Mouse (Mus musculus) MEL (cell line): Measurements from ENCODE around the gene Lzts2. TPM values are rescaled to one million over a fixed set of nuclear protein-coding genes. Genes with fewer than 3 reads are reported as not detected.

Experiments
- DNase-seq: peaks from one replicate; pipeline ENCODE4 v3.0.0; 2011; ENCODE audit warnings: low read depth, low spot score
- H3K27ac ChIP-seq: 2 replicates; pipeline ENCODE4 v1.5.1; 2012; ENCODE audit warnings: low read depth, mild to moderate bottlenecking, control low read depth, low read length, moderate library complexity; ENCODE audit not compliant: control insufficient read depth
- H3K27me3 ChIP-seq, 2 experiments: fragments of 150-350 bp in 1 of 2; sonication (generic) in 1 of 2; 2 replicates each; pipeline ENCODE4 v1.6.1; 2012; ENCODE audit warnings: low read length in 2 of 2, mild to moderate bottlenecking in 2 of 2, improper control_type of control experiment in 1 of 2, moderate library complexity in 1 of 2; ENCODE audit not compliant: insufficient read depth in 2 of 2, control insufficient read depth in 1 of 2
- H3K36me3 ChIP-seq, 2 experiments: 2 replicates each; pipeline ENCODE4 v1.6.1; 2012 to 2014; ENCODE audit warnings: low read length in 2 of 2, improper control_type of control experiment in 1 of 2, inconsistent platforms in 1 of 2, mild to moderate bottlenecking in 1 of 2; ENCODE audit not compliant: insufficient read depth in 2 of 2, control insufficient read depth in 1 of 2
- H3K4me1 ChIP-seq, 2 experiments: fragments of 150-350 bp in 1 of 2; sonication (generic) in 1 of 2; 2 replicates each; pipeline ENCODE4 v1.6.1; 2012; ENCODE audit warnings: low read length in 2 of 2, improper control_type of control experiment in 1 of 2, mild to moderate bottlenecking in 1 of 2; ENCODE audit not compliant: insufficient read depth in 2 of 2, control insufficient read depth in 1 of 2
- H3K4me3 ChIP-seq, 2 experiments: fragments of 150-350 bp in 1 of 2; sonication (generic) in 1 of 2; 2 replicates each; pipeline ENCODE4 v1.5.1; 2012; ENCODE audit warnings: low read depth in 2 of 2, low read length in 2 of 2, mild to moderate bottlenecking in 2 of 2, moderate library complexity in 2 of 2, control low read depth in 1 of 2, improper control_type of control experiment in 1 of 2; ENCODE audit not compliant: control insufficient read depth in 1 of 2, insufficient read depth in 1 of 2
- H3K79me2 ChIP-seq: 2 replicates; pipeline ENCODE4 v1.6.1; 2012; ENCODE audit warnings: mild to moderate bottlenecking, low read length, moderate library complexity; ENCODE audit not compliant: control insufficient read depth, poor library complexity, insufficient read depth
- H3K9ac ChIP-seq: 2 replicates; pipeline ENCODE4 v1.6.1; 2012; ENCODE audit warnings: low read depth, mild to moderate bottlenecking, control low read depth, low read length, moderate library complexity; ENCODE audit not compliant: control insufficient read depth, poor library complexity, severe bottlenecking
- H3K9me3 ChIP-seq: fragments of 150-350 bp; sonication (generic); replicated peaks from 2 replicates; pipeline ENCODE4 v1.6.1; 2012; ENCODE audit warnings: mild to moderate bottlenecking, low read length, improper control_type of control experiment, moderate library complexity; ENCODE audit not compliant: insufficient read depth
- BHLHE40 ChIP-seq: IDR thresholded peaks from 2 replicates; pipeline ENCODE4 v1.6.1; 2012; ENCODE audit warnings: low read depth, mild to moderate bottlenecking, inconsistent platforms, low read length, improper control_type of control experiment, borderline replicate concordance
- CHD1 ChIP-seq: IDR thresholded peaks from 2 replicates; pipeline ENCODE4 v1.6.1; 2012; ENCODE audit warnings: low read depth, mild to moderate bottlenecking, inconsistent platforms, low read length, improper control_type of control experiment
- CHD2 ChIP-seq: IDR thresholded peaks from 2 replicates; pipeline ENCODE4 v1.6.1; 2011; ENCODE audit warnings: low read length, improper control_type of control experiment
- ELF1 ChIP-seq: IDR thresholded peaks from 2 replicates; pipeline ENCODE4 v1.6.1; 2014; ENCODE audit warnings: low read depth, mild to moderate bottlenecking, inconsistent platforms, low read length, improper control_type of control experiment, moderate library complexity
- EP300 ChIP-seq, 2 experiments: IDR thresholded peaks; 2 replicates each; pipeline ENCODE4 v1.6.1; 2011; ENCODE audit warnings: improper control_type of control experiment in 2 of 2, low read length in 2 of 2, low read depth in 1 of 2, mild to moderate bottlenecking in 1 of 2
- ETS1 ChIP-seq: IDR thresholded peaks from 2 replicates; pipeline ENCODE4 v1.6.1; 2012; ENCODE audit warnings: low read depth, mild to moderate bottlenecking, inconsistent platforms, low read length, improper control_type of control experiment, moderate library complexity
- GABPA ChIP-seq: IDR thresholded peaks from 2 replicates; pipeline ENCODE4 v1.6.1; 2012; ENCODE audit warnings: low read depth, mild to moderate bottlenecking, inconsistent platforms, low read length, improper control_type of control experiment, moderate library complexity
- HCFC1 ChIP-seq: IDR thresholded peaks from 2 replicates; pipeline ENCODE4 v1.6.1; 2012; ENCODE audit warnings: low read depth, mild to moderate bottlenecking, inconsistent platforms, low read length, improper control_type of control experiment, moderate library complexity
- KAT2A ChIP-seq: conservative IDR thresholded peaks from 2 replicates; pipeline ENCODE4 v1.6.1; 2012; ENCODE audit warnings: low read depth, low read length, improper control_type of control experiment, inconsistent platforms
- MAZ ChIP-seq: IDR thresholded peaks from 2 replicates; pipeline ENCODE4 v1.6.1; 2012; ENCODE audit warnings: low read depth, mild to moderate bottlenecking, inconsistent platforms, low read length, improper control_type of control experiment
- MXI1 ChIP-seq: IDR thresholded peaks from 2 replicates; pipeline ENCODE4 v1.6.1; 2011; ENCODE audit warnings: mild to moderate bottlenecking, low read depth, low read length, improper control_type of control experiment
- MYB ChIP-seq: IDR thresholded peaks from 2 replicates; pipeline ENCODE4 v1.6.1; 2011; ENCODE audit warnings: mild to moderate bottlenecking, low read depth, low read length, improper control_type of control experiment
- MYC ChIP-seq: IDR thresholded peaks from 2 replicates; pipeline ENCODE4 v1.6.1; 2011; ENCODE audit warnings: low read depth, mild to moderate bottlenecking, low read length, improper control_type of control experiment, moderate library complexity
- NELFE ChIP-seq: IDR thresholded peaks from 2 replicates; pipeline ENCODE4 v1.6.1; 2011; ENCODE audit warnings: low read depth, low read length, improper control_type of control experiment
- POLR2A ChIP-seq, 2 experiments: IDR thresholded peaks; 2 replicates each; pipeline ENCODE4 v1.6.1; 2011 to 2012; ENCODE audit warnings: low read length in 2 of 2, mild to moderate bottlenecking in 2 of 2, control low read depth in 1 of 2, improper control_type of control experiment in 1 of 2, low read depth in 1 of 2, moderate library complexity in 1 of 2; ENCODE audit not compliant: control insufficient read depth in 1 of 2, insufficient read depth in 1 of 2, poor library complexity in 1 of 2
- POLR2AphosphoS2 ChIP-seq: IDR thresholded peaks from 2 replicates; pipeline ENCODE4 v1.6.1; 2011; ENCODE audit warnings: low read length, improper control_type of control experiment
- POLR2AphosphoS5 ChIP-seq: IDR thresholded peaks from 2 replicates; pipeline ENCODE4 v1.6.1; 2012; ENCODE audit warnings: low read depth, borderline replicate concordance, mild to moderate bottlenecking, inconsistent platforms, low read length, moderate library complexity, mixed read lengths
- RCOR1 ChIP-seq: IDR thresholded peaks from 2 replicates; pipeline ENCODE4 v1.6.1; 2012; ENCODE audit warnings: low read depth, mild to moderate bottlenecking, inconsistent platforms, low read length, improper control_type of control experiment
- SIN3A ChIP-seq: IDR thresholded peaks from 2 replicates; pipeline ENCODE4 v1.6.1; 2012; ENCODE audit warnings: low read length, improper control_type of control experiment, inconsistent platforms
- SMC3 ChIP-seq: IDR thresholded peaks from 2 replicates; pipeline ENCODE4 v1.6.1; 2011; ENCODE audit warnings: low read depth, low read length, improper control_type of control experiment
- TAL1 ChIP-seq: IDR thresholded peaks from 2 replicates; pipeline ENCODE4 v1.6.1; 2012; ENCODE audit warnings: mild to moderate bottlenecking, inconsistent platforms, low read length, moderate library complexity, mixed read lengths
- TBP ChIP-seq: IDR thresholded peaks from 2 replicates; pipeline ENCODE4 v1.8.0; 2011; ENCODE audit warnings: low read depth, low read length, improper control_type of control experiment
- TCF12 ChIP-seq: IDR thresholded peaks from 2 replicates; pipeline ENCODE4 v1.6.1; 2014; ENCODE audit warnings: low read depth, mild to moderate bottlenecking, inconsistent platforms, low read length, improper control_type of control experiment, moderate library complexity
- USF1 ChIP-seq: IDR thresholded peaks from 2 replicates; pipeline ENCODE4 v1.6.1; 2014; ENCODE audit warnings: low read depth, mild to moderate bottlenecking, inconsistent platforms, low read length, improper control_type of control experiment, moderate library complexity
- USF2 ChIP-seq, 2 experiments: IDR thresholded peaks; 2 replicates each; pipeline ENCODE4 v1.6.1; 2011 to 2012; ENCODE audit warnings: improper control_type of control experiment in 2 of 2, low read length in 2 of 2, borderline replicate concordance in 1 of 2, inconsistent platforms in 1 of 2, low read depth in 1 of 2, mild to moderate bottlenecking in 1 of 2; ENCODE audit not compliant: insufficient read depth in 1 of 2
- ZC3H11A ChIP-seq: IDR thresholded peaks from 2 replicates; pipeline ENCODE4 v1.6.1; 2012; ENCODE audit warnings: low read depth, mild to moderate bottlenecking, inconsistent platforms, low read length, improper control_type of control experiment
- ZMIZ1 ChIP-seq: IDR thresholded peaks from 2 replicates; pipeline ENCODE4 v1.6.1; 2012; ENCODE audit warnings: low read depth, mild to moderate bottlenecking, inconsistent platforms, low read length, improper control_type of control experiment, moderate library complexity
- polyA plus RNA-seq, 2 experiments: library from polyadenylated mRNA; stranded (reverse) in 1 of 2; unstranded in 1 of 2; fragments of >175 nt in 1 of 2; fragments of >200 nt in 1 of 2; gene quantifications; 2 replicates each; pipeline versions ENCODE4 v1.2.1 to v1.2.4; 2012; ENCODE audit warnings: low replicate concordance in 2 of 2, low read depth in 1 of 2; ENCODE audit not compliant: insufficient read length in 2 of 2, insufficient read depth in 1 of 2, missing spikeins in 1 of 2
- total RNA-seq: library from RNA; depleted of rRNA; stranded (reverse); fragments of 300-350 nt; gene quantifications from 2 replicates; pipeline ENCODE4 v1.2.3, GENCODE M21; 2012

The Lzts2 gene
- total and polyA plus RNA-seq, 3 experiments, result 4.0 to 13.1 TPM; not detected in 1

DNA sequence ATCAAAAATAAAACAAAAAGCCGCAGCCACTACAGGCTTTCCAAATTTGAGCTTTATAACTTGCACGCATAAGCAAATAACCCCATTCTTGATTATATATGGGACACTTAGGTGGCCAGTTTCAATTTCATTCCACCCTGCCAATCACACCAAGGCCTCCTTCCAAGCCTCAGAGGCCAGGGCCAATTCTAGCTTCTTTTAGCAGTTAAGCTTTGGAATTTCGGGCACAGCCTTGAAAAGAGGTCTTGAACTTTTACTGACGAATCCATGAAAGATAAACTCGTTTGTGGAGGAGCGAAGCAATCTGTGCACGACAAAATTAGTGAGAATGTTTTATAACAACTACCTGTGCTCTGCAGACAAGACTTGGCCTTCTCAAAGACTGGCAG is 43.5 kb downstream of the Lzts2 start:
- Histone ChIP-seq H3K27me3 (no peaks in the 10 kb centered on the region), H3K9me3 (no peaks in the 10 kb centered on the region), H3K27ac (peak overlapping the region; percentile 97)
- no peak for DNase-seq
- TF ChIP-seq RCOR1, result no peak
- no peak for TF ChIP-seq EP300 (IDR thresholded peaks at IDR 0.05; ENCODE audit: low read depth in 1 of 2, low read length in 2 of 2)
- TF ChIP-seq TBP, result no peak
- TF ChIP-seq MXI1, result no peak; the same call in 1 of the 2 replicates
- no peak for TF ChIP-seq CHD1
- no peak for TF ChIP-seq TAL1
- TF ChIP-seq USF2 (IDR thresholded peaks at IDR 0.05; ENCODE audit: borderline replicate concordance in 1 of 2, insufficient read depth in 1 of 2, low read depth in 1 of 2, low read length in 2 of 2), result no peak
- TF ChIP-seq, all 39 proteins: peak for 0
- H3K9ac ChIP-seq, result peak overlapping the region; percentile 75
- H3K4me1 ChIP-seq, result peaks cover 13 to 32% of the 10 kb centered on the region in 2 experiments
- peaks cover 0 to 29% of the 10 kb centered on the region in 2 experiments; a peak in 2 of 4 replicates for H3K36me3 ChIP-seq
- peak overlapping the region; percentile 81 to 94 for H3K4me3 ChIP-seq
- H3K79me2 ChIP-seq, result peaks cover 3% of the 10 kb centered on the region; the same call in 1 of the 2 replicates

DNA sequence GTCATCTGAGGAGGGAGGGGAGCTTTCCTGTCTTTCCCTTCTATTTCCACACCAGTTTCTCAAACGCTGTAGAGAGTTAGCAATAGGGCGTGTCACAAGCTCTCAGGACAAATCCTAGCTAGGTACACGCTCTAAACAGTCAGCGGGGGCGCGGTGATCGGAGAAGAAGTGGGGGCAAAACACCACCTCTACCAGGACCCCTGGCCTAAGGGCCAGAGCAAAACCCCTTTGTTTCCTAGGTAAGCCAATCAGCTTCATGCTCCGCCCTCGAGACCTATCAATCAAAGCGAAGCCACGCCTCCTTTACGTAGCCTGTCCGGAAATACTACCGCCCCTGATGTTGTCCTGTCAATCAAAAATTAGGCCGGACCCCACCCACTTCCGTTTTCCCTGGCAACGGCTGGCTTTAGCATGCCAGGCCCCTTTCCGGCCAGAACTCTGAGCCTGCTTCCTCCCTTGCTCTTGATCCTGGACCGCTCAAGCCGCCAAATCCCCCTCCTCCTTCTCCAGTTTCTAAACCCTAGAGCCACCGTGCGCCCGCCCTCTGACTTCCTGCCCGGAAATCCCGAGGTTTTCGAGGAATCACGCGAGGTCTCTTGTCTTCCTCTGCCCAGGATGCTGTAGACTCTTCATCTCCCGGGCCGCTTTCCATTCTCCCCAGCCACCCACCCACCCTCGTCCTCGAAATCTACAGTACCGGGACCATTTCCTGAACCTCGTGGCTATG is 44.1 kb downstream of the Lzts2 start:
- Histone ChIP-seq H3K27me3 (no peaks in the 10 kb centered on the region), H3K27ac (peak overlapping the region; percentile 97), H3K4me3 (peak overlapping the region; percentile 81 to 94), H3K79me2 (peaks cover 3% of the 10 kb centered on the region; the same call in 1 of the 2 replicates), H3K9ac (peak overlapping the region; percentile 92), H3K4me1 (peaks cover 13 to 32% of the 10 kb centered on the region in 2 experiments), H3K9me3 (no peaks in the 10 kb centered on the region), H3K36me3 (peaks cover 0 to 31% of the 10 kb centered on the region in 2 experiments; a peak in 2 of 4 replicates)
- peak; percentile 63; the same call in 1 of the 2 replicates for TF ChIP-seq MAZ
- no peak for TF ChIP-seq SMC3
- TF ChIP-seq USF1, result no peak
- 0 out of 2 replicates have a peak, but pooled peaks have one; percentile 11 for TF ChIP-seq MYB
- TF ChIP-seq POLR2AphosphoS2, result peak; percentile 81; the same call in 1 of the 2 replicates
- peak; percentile 90 for TF ChIP-seq CHD2
- peak; percentile 45; the same call in 1 of the 2 replicates for TF ChIP-seq SIN3A
- no peak for TF ChIP-seq KAT2A
- TF ChIP-seq ZMIZ1, result peak; percentile 81; the same call in 1 of the 2 replicates
- peak; percentile 11 for TF ChIP-seq MXI1
- TF ChIP-seq ETS1, result peak; percentile 64
- peak; percentile 65 for TF ChIP-seq MYC
- peak; percentile 50 for TF ChIP-seq TCF12
- no peak for TF ChIP-seq BHLHE40
- peak; percentile 57; the same call in 1 of the 2 replicates for TF ChIP-seq TBP
- TF ChIP-seq ZC3H11A, result no peak
- TF ChIP-seq GABPA, result no peak
- TF ChIP-seq NELFE, result peak; percentile 83
- peak; percentile 92 for TF ChIP-seq ELF1
- TF ChIP-seq POLR2AphosphoS5, result peak; percentile 39; the same call in 1 of the 2 replicates
- TF ChIP-seq POLR2A (IDR thresholded peaks at IDR 0.05; ENCODE audit: control insufficient read depth in 1 of 2, insufficient read depth in 1 of 2, low read depth in 1 of 2, low read length in 2 of 2, poor library complexity in 1 of 2), result peak; percentile 40 to 85; a peak in 2 of 4 replicates
- peak in 1 of 2 experiments; percentile 44; a peak in 2 of 4 replicates for TF ChIP-seq EP300 (IDR thresholded peaks at IDR 0.05; ENCODE audit: low read depth in 1 of 2, low read length in 2 of 2)
- TF ChIP-seq HCFC1, result peak; percentile 81
- DNase-seq, result peak; percentile 99
